Mouse (Mus musculus): ENCODE measurements around the gene Taf11. TPM values are rescaled to one million over a fixed set of nuclear protein-coding genes. Genes with fewer than 3 reads are reported as not detected.

Taf11 gene
- 10 to 100 TPM; 14.0 to 19.1 TPM for total RNA-seq (2021)
- long read RNA-seq, experiment 1, transcript Taf11-201 (5 exons, 1,220 nt), result major isoform, 10 of 17 reads
- long read RNA-seq, experiment 1, partial matches to known transcripts, result 0 of 17 reads
- long read RNA-seq, experiment 1, other reads (novel, unspliced or antisense), result 5 of 17 reads
- long read RNA-seq, experiment 2, transcript Taf11-201 (5 exons, 1,220 nt), result major isoform, 9 of 12 reads
- long read RNA-seq, experiment 2, partial matches to known transcripts, result 0 of 12 reads
- long read RNA-seq, experiment 2, other reads (novel, unspliced or antisense), result 3 of 12 reads

GRCm38 (mm10) chr17:27909622-27910500, at the start of gene Taf11:
Taf11 (minus strand) TSS chr17:27909844.
- no peak for TF ChIP-seq CTCF (IDR thresholded peaks at IDR 0.05)
- DNase-seq, result peak; percentile 75
- Histone ChIP-seq H3K27ac (peak within 1 kb of the TSS; percentile 96), H3K4me3 (peak within 1 kb of the TSS; percentile 99)
- intact Hi-C loops (cut with DNase I), result loop anchor here (2.0 to 5.0 kb wide), 4 partner anchors 62 to 169 kb away; no protein-coding TSS in a partner anchor

GRCm38 (mm10) chr17:27957649-27958048, 48.0 kb upstream of the Taf11 start:
- intact Hi-C loops (cut with DNase I), result no loop called here
- Histone ChIP-seq H3K4me3 (no peak overlapping the region), H3K27ac (no peak overlapping the region)
- TF ChIP-seq CTCF (IDR thresholded peaks at IDR 0.05), result no peak
- DNase-seq, result no peak

- no peak for TF ChIP-seq CTCF (IDR thresholded peaks at IDR 0.05)
- intact Hi-C loops (cut with DNase I), result no loop called here
- Histone ChIP-seq H3K27ac (peak overlapping the region; percentile 40), H3K4me3 (no peak overlapping the region)
- DNase-seq, result no peak
Observed at GRCm38 (mm10) chr17:27954629-27955402, 45.2 kb upstream of the Taf11 start.

- Histone ChIP-seq H3K27ac (no peak overlapping the region), H3K4me3 (no peak overlapping the region)
- intact Hi-C loops (cut with DNase I), result no loop called here
- DNase-seq, result no peak
- TF ChIP-seq CTCF (IDR thresholded peaks at IDR 0.05), result no peak
Observed at GRCm38 (mm10) chr17:27953136-27953535, 43.5 kb upstream of the Taf11 start.

GRCm38 (mm10) chr17:27947155-27947554, 37.5 kb upstream of the Taf11 start:
- no peak for TF ChIP-seq CTCF (IDR thresholded peaks at IDR 0.05)
- intact Hi-C loops (cut with DNase I), result no loop called here
- no peak for DNase-seq
- H3K27ac ChIP-seq, result peak overlapping the region; percentile 38
- H3K4me3 ChIP-seq, result no peak overlapping the region

GRCm38 (mm10) chr17:27946371-27946770, 36.7 kb upstream of the Taf11 start:
- Histone ChIP-seq H3K4me3 (no peak overlapping the region), H3K27ac (peak overlapping the region; percentile 38; the same call in 1 of the 2 replicates)
- peak; percentile 52 for DNase-seq
- intact Hi-C loops (cut with DNase I), result no loop called here
- no peak for TF ChIP-seq CTCF (IDR thresholded peaks at IDR 0.05)

GRCm38 (mm10) chr17:27945546-27946216, 36.0 kb upstream of the Taf11 start:
- H3K4me3 ChIP-seq, result no peak overlapping the region
- peak overlapping the region; percentile 38; the same call in 1 of the 2 replicates for H3K27ac ChIP-seq
- DNase-seq, result no peak
- intact Hi-C loops (cut with DNase I), result no loop called here
- TF ChIP-seq CTCF (IDR thresholded peaks at IDR 0.05), result no peak

- intact Hi-C loops (cut with DNase I), result no loop called here
- no peak for TF ChIP-seq CTCF (IDR thresholded peaks at IDR 0.05)
- DNase-seq, result no peak
- no peak overlapping the region for H3K4me3 ChIP-seq
- no peak overlapping the region for H3K27ac ChIP-seq
Observed at GRCm38 (mm10) chr17:27942131-27942530, 32.5 kb upstream of the Taf11 start.

- TF ChIP-seq CTCF (IDR thresholded peaks at IDR 0.05), result no peak
- intact Hi-C loops (cut with DNase I), result no loop called here
- no peak for DNase-seq
- peak overlapping the region; percentile 38 for H3K27ac ChIP-seq
- H3K4me3 ChIP-seq, result no peak overlapping the region
Observed at GRCm38 (mm10) chr17:27941698-27942097, 32.1 kb upstream of the Taf11 start.

GRCm38 (mm10) chr17:27941178-27941577, 31.5 kb upstream of the Taf11 start:
- TF ChIP-seq CTCF (IDR thresholded peaks at IDR 0.05), result no peak
- peak overlapping the region; percentile 38; the same call in 1 of the 2 replicates for H3K27ac ChIP-seq
- DNase-seq, result no peak
- H3K4me3 ChIP-seq, result no peak overlapping the region
- intact Hi-C loops (cut with DNase I), result no loop called here

- Histone ChIP-seq H3K27ac (peak overlapping the region; percentile 38), H3K4me3 (no peak overlapping the region)
- intact Hi-C loops (cut with DNase I), result no loop called here
- DNase-seq, result peak; percentile 53
- no peak for TF ChIP-seq CTCF (IDR thresholded peaks at IDR 0.05)
Observed at GRCm38 (mm10) chr17:27940352-27940751, 30.7 kb upstream of the Taf11 start.

- peak overlapping the region; percentile 61 for H3K27ac ChIP-seq
- DNase-seq, result no peak
- H3K4me3 ChIP-seq, result no peak overlapping the region
- TF ChIP-seq CTCF (IDR thresholded peaks at IDR 0.05), result no peak
- intact Hi-C loops (cut with DNase I), result no loop called here
Observed at GRCm38 (mm10) chr17:27939028-27939427, 29.4 kb upstream of the Taf11 start.
